Mouse (Mus musculus) frontal cortex, postnatal 10 days (tissue): ENCODE data around the gene Sptan1.
"Not testable (repeated sequence)": the region's sequence is repeated elsewhere in the genome, so short reads cannot be mapped to it uniquely, and the experiment has no call there.

ENCODE experiments used
- DNase-seq, 2 experiments: peaks; one replicate each; pipeline ENCODE4 v3.0.0; 2022; ENCODE audit warnings: low spot score in 2 of 2, mixed read lengths in 1 of 2

The Sptan1 gene

DNA sequence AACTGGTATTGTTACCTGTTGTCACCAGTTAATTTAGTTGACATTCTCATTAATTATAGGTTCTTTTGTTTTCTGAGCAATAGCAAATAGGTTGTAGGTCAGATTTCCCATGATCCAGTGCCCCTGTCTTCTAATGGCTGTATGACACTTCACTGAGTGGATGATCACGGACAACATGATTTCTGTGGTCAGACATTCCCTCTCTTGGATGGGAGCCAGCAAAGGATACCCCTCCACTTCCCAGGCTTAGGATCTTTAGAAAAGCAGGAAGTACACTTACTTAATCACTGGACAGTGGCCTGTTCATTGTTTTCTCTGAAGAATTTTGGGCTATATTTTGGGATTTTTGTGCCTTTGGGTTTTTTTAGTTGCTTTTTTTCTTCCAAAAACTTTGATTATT, 43.7 kb downstream of the Sptan1 start:
- DNase-seq = no peak

DNA sequence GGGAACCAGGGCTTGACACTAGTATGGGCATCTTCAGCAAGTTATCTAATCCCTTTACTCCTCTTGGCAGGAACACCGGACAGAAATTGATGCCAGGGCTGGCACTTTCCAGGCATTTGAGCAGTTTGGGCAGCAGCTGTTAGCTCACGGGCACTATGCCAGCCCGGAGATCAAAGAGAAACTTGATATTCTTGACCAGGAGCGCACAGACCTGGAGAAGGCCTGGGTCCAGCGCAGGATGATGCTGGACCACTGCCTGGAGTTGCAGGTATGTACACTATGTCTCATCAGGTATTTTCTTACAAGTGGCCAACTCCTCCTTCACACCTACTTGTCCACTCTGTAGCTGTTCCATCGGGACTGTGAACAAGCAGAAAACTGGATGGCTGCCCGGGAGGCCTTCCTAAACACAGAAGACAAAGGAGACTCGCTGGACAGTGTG, 45.5 kb downstream of the Sptan1 start:
- peak in 1 of 2 experiments; percentile 31 for DNase-seq

DNA sequence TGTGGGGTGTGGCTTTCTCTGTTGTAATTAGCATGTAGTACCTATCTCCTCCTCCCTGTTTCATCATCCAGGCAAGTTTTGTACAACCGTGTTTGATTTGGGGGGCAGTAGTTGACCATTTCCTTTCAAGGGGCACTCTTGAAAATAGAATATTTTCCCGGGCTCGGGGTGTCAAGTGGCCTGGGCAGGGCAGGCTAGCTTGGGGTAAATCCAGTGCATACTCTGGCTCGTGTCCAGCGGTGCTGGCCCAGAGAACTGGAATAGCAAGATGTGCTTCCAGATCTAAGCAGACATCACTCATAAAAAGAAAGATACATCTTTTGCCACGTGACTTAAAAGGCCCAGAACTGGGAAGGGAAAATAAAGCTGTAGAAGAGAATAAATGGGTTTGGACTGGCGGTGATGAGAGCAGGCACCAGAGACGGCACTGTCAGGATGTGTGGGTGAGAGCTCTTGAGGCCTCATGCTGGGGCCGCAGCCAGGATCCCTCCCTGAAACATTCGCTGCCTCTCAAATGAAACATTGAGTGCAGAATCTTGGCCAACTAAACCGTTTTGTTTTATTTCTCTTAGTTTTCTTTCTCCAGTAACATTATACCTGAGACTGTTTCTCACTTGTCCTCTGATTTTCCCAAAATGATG, 49.1 kb downstream of the Sptan1 start:
- DNase-seq = no peak

DNA sequence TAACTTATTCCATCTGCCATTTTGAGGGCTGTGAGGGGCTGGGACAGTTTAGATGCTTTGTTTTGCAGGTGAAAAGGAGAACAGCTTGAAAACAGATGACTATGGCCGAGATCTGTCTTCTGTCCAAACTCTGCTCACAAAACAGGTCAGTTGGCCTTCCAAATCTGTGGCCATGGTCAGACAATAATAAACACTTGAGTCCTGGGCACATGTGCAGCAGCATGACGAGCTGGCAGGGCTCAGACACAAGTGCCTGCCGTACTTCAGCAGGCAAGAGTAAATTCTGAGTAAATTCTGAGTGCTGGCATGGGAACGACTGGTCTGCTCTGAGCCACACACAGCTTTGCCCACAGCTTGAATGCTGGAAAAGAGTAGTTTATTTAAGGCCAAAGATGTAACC, 60.1 kb downstream of the Sptan1 start:
- DNase-seq = no peak

DNA sequence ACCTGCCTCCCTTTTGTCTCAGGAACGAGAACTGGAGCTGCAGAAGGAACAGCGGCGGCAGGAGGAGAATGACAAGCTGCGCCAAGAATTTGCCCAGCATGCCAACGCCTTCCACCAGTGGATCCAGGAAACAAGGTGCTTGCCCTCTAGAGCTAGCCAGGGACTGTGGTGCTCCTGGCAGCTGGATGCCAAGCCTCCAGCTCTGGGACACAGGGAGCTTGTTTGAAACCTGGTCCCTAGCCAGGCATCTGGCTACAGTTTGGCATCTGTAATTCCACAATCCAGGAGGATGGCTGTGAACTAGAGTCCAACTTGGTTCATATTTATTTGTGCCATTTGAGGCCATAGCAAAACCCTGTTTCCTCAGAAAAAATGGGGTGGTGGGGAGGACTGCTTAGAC, 61.6 kb downstream of the Sptan1 start:
- DNase-seq = no peak

DNA sequence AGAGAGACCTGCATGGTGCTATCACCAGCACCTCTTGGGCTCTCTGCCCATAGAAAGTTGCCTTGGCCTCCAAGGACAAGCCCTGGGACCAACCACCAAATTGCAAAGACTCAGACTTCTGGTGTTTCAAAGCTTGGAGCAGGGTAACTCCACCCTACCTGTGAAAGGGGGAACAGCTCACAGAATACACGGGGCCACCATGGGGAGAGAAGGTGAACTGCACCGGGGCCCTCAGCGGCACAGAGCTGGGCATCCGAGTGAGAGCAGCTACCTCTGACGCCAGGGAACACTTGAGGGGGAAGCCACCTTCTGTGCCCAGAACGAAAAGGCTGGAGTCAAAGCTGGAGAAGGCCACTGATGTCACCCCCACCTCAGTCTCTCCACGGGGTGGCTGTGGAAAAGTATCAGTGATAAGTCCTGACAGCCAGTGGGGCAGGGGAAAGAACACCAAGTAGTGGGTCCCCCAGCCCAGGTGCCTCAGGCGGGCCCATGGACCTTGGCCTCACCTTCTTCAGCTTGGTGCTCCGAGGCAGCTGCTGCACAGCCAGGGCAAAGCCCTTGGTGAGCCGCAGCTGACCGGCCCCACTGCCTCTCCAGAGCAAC, 67.0 kb downstream of the Sptan1 start:
- DNase-seq = no peak

DNA sequence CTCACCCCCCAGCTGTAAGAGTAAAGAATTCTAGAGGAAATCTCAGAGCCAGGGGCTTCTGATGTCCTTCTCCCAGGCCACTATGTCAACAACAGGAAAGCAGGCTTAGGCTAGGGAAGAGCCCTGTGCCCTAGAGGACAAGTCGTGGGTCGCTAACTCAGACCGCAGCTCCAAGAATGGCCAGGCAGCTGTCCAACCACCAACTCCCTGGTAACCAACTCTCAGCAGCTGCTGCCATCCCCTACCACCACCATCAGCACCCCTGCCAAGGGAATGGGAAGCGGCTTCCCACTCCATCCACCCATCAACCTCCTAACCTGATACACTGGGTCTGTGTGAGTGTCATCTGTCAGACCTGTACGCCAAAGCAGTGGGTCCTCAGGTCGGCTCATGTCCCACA, 67.6 kb downstream of the Sptan1 start:
- DNase-seq = no peak

DNA sequence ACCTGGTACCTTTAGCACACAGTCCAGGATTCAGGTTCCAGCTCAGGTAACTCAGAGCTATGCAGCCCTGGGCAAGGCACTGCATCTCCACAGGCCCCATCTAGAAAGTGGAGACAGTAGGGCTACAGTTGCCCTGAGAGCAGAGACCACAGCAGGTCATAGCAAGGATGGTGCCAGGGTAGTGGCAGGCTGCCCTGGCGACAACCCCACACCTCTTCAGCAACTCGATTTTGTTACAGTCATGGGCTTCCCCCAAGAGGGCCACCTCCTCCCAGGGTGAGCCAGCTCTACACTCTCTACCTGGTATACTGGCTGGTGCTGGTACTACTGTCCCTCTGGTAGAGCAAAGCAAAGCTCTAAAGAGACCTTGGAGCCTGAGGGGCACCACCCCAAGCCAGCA, 72.4 kb downstream of the Sptan1 start:
- DNase-seq = no peak

DNA sequence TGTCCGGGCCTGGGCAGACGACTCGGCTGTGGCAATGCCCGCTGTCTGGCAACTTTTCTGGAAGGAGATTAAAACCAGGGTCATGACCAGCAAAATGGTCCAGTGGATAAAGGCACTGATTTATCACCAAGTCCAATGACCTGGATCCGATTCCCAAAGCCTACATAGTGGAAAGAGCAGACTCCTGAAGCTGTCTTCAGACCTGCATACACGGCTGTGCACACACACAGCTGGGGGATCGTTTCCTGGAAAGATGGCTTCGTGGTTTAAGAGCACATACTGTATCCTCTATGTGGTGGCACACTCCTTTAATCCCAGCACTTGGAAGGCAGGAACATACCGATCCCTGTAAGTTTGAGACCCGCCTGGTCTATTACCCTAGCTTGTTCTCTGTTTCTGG, 73.0 kb downstream of the Sptan1 start:
- no peak for DNase-seq

DNA sequence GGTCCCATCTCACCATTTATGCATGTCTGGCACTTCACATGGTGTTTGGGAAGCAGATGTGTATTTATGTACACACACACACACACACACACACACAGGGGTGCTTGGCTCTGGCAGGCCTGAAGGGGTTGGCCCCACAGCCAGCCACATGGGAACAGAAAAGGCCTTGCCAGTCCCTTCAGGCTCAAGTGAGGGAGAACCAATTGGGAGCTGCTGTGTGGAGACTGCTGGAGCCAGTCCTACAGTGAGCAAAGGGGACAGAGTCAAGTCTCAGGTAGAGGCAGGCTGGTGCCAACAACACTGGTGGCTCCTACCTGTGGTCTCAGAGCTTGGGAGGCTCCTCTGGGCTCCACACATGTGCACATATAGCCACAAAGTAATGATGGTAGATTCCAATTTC, 74.3 kb downstream of the Sptan1 start:
- DNase-seq = no peak

DNA sequence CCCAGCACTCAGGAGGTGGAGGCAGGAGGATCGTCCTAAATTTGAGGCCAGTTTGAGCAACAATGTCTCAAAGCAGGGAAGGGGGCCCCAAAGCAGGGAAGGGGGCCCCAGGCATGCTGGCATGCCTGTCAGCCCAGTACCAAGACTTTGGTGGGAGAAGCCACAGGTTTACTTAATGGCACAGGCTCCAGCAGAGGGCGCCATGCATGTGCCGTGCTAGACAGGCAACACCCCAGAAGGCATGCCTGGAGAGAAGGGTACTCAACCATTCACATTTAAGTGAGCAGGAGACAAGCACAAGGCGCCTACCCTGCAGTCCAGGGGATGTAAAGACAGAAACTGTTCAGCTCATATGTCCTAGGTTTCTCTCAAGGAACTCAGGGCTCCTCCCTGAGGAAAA, 77.1 kb downstream of the Sptan1 start:
- peak in 1 of 2 experiments; percentile 71 for DNase-seq

DNA sequence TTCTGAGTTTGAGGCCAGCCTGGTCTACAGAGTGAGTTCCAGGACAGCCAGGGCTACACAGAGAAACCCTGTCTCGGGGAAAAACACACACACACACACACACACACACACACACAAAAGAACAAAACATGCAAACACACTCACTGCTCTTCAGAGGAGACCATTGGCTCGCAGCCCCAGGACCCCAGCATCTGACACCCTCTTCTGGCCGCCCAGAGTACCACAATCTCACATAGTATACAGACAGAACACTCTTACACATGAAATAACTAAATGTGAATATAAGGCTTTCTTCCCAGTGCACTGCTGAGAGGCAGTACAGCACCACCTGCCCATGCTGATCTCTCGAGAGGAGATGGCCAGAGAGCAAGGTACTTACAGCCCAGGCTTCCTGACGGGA, 79.2 kb downstream of the Sptan1 start:
- DNase-seq = no peak

DNA sequence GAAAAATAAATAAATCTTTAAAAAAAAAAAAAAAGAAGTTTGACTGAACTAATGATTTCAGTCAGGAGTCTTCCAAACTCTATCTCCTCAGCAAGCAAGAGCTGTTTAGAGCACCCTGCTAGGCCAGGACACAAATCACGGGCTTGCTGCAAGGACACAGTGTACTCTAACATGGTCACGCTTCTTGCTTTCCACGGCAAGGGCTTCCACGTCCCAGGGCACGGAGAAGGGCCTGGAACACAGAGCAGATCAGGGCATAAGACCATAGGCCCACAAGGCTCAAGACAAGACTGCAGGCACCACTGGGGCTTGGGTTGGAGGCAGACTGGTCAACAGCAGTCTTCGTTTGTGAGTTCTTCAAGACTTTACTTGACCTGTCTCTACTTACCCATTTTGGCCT, 81.8 kb downstream of the Sptan1 start:
- no peak for DNase-seq

DNA sequence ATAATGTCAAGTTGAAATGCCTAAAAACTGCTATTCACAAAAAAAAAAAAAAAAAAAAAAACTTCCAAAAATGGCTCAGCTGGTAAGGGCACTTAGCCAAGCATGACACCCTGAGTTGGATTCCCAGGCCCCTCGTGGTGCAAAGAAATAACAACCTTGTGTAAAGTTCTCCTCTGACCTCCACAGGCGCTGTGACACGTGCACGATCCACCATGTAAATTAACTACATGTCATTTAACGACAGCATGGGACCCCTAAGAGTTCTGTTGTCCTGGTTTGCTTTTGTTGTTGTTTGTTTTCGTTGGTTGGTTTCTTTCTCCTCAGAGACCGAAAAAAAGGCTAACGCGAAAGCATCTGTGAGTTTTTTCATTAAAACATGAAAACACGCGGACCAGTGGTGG, 82.7 kb downstream of the Sptan1 start:
- DNase-seq = no peak

DNA sequence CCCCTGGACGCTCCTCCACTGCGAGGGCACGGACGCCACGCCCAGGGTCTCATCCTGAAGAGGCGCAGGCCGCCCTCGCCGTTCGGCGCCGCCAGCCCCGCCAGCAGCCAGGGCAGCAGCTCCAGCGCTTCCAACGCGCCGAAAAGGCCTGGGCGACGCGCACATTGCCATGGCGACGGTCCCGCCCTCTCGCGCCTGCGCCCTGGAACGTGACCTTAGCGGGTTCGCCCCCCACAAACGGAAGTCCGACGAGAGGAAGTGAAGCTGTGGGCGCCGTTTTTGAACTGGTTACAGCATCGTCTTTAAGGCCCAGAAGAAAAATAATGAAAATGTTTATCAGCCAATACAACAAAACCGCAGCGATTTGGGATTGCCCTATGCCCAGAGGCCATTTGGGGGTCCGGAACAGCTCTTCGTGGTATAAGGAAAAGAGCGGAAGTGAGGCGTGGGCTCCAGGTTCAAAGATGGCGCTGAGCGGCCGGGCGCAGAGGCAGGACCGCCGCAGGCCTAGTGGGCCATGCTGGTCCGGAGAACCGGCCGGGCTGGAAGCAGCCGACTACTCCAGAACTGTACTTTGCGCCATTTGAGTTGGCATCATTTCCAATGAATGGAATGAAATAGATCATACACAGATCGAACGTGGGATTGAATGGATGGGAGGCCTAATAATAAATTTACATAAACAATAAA, 83.5 kb downstream of the Sptan1 start, which contains the start of gene Wdr34:
TSS of gene Wdr34 (minus strand) at position 183 of the 690 bp plus-strand sequence.
- DNase-seq = peak; percentile 93 to 96

DNA sequence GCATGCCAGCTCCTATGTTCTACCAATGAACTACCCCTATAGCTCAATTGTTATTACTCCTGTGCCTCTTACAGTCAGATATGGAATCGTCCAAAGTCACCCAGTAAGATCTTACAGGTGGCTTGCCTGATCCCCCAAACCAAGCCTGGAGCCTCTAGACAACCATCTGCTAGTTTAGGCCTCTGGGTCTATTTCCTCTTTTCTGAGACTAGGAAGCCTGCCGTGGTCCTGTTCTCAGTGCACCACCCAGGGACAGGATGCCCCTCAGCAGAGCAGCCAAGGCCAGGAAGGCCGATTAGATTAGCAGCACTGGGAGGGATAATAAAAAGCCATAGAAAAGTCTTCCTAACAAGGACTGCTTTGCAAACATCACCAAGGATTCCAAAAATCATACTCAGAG, 84.5 kb downstream of the Sptan1 start:
- no peak for DNase-seq

DNA sequence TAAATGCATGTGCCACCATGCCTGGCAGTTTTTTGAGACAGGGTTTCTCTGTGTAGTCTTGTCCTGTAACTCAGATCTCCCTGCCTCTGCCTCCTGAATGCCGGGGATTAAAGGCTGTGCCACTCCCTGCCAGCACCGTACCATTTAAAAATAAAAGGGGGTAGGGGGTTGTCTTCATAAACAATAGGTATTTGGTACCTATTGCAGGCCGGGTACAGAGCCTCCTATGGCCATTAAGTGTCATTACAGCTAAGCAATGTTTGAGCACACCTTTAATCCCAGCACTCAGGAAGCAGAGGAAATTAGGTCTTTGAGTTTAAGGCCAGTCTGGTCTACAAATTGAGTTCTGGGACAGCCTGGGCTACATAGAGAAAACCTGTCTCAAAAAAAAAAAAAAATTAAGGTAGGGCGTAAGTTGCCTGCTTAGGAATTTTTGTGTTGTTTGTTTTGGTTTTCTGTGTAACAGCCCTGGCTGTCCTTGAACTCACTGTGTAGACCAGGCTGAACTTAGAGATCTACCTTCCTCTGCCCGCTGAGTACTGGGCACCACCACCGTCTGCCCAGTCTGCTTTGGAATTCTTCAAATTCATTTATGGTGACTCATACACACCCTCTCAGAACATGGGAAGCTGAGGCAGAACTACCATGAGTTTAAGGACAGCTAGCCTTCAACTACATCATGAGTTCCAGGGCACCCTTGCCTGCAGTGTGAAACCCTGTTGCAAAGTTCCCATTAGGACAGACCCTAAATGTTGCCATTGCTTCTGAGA, 86.8 kb downstream of the Sptan1 start:
- no peak for DNase-seq

DNA sequence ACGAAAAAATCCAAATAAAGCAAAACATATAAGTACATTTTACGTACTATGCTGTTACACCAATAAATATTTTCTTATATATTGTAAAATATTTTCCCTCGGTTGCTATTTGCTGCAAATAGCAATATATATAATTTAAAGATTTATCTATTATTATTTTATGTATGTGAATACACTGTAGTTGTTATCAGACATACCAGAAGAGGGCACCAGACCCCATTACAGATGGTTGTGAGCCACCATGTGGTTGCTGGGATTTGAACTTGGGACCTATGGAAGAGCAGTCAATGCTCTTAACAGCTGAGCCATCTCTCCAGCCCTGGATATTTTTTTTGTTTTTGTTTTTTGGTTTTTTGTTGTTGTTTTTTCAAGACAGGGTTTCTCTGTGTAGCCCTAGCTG, 90.0 kb downstream of the Sptan1 start:
- not testable (repeated sequence) for DNase-seq

DNA sequence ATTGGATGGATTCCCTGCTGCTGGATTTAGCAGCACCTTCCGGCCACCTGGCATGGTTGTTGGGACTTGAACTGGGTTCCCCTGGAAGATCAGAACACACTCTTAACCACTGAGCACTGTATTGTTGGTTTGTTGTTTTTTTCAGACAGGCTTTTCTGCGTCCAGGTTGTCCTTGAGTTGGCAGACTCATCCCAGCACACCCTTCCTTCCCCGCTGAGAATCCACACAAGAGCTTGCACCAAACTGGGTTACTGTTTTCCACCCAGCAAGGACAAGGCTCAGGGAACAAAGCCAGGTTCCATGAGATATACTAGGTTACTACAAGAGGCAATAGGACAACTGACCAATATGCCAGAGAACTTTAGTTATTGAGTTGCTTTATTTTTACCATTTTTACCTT, 91.4 kb downstream of the Sptan1 start:
- DNase-seq = no peak

DNA sequence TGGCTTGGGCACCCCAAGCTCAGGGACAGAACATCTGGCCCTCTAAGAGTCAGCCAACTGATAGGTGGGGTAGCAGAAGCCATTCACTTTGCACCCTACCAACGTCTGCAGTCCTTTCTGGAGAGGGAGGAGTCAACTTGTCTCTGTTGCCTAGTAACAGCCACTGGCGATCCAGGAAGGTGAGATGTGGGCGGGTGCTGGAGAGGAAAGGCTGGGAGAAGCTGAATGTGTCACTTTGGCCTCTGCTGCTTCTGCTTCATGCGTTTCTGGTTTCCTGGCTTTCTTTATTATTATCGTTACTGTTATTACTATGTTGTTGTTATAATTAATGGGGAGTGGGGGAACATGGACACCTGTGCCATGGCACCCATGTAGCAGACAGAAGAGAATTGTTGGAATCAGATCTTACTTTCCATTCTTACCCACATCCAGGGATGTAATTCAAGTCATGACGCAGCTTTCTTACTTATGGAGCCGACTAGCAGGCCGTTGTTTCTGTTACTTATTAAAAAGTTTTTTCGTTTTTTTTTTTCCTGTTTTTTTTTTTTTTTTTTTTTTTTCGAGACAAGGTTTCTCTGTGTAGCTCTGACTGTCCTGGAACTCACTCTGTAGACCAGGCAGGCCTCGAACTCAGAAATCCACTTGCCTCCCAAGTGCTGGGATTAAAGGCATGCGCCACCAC, 92.0 kb downstream of the Sptan1 start, which contains the start of gene Set:
TSS of gene Set (plus strand) at position 156 of the 682 bp plus-strand sequence.
- DNase-seq = no peak

DNA sequence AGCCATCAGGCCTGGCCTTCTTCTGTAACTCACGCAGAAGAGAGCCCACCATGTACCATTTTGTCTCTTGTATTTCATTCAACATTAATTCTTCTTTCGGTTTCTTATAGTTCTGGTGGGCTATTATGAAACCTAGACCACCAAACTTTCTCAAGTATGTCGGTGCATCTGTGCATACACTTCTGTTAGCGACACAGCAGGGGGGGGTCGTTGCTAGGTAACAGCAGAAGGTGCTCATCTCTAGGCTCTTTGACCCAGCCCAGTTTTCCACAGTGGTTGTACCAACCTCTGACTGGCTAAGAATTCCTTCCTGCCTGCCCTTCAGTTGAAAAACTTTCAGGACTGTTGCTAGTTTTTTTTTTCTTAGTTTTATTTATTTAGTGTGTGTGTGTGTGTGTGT, 93.1 kb downstream of the Sptan1 start:
- DNase-seq = no peak
